Comparison of ENCODE assay signal across 8 mouse cellular contexts in genomic region chr11:21163673-21164072, GRCm38 (mm10).
DNase-seq lines count a peak whose midpoint lies in the region; ATAC-seq lines count a peak whose summit lies in the region.

No protein-coding gene starts in this region.

- no peaks in the 10 kb centered on the region for H3K9me3 ChIP-seq in heart, embryonic 12.5 days (replicated peaks)
- no peaks in the 10 kb centered on the region for H3K9me3 ChIP-seq in neural tube, embryonic 13.5 days
- no peaks in the 10 kb centered on the region for H3K9me3 ChIP-seq in midbrain, embryonic 13.5 days

- H3K36me3 ChIP-seq in heart, embryonic 12.5 days = no peaks in the 10 kb centered on the region
- no peaks in the 10 kb centered on the region for H3K36me3 ChIP-seq in neural tube, embryonic 13.5 days
- H3K36me3 ChIP-seq in midbrain, embryonic 13.5 days = no peaks in the 10 kb centered on the region

- DNase-seq in heart, postnatal 25 days (ENCODE audit: low spot score) = no peak
- DNase-seq in neural tube, embryonic 10.5 days (ENCODE audit: extremely low spot score, low spot score) = no peak
- peak; percentile 84 for DNase-seq in thymus, postnatal 14 days
- DNase-seq in Muller cell, postnatal 12 days (ENCODE audit: inconsistent ontology term) = no peak
- DNase-seq in lung, postnatal 36 days = no peak

- no peak overlapping the region for H3K4me3 ChIP-seq in heart, embryonic 12.5 days
- no peak overlapping the region for H3K4me3 ChIP-seq in neural tube, embryonic 13.5 days
- H3K4me3 ChIP-seq in midbrain, embryonic 13.5 days (replicated peaks) = no peak overlapping the region

- no peak overlapping the region for H3K27ac ChIP-seq in heart, embryonic 12.5 days (ENCODE audit: poor library complexity, severe bottlenecking)
- H3K27ac ChIP-seq in neural tube, embryonic 13.5 days (replicated peaks) = no peak overlapping the region
- no peak overlapping the region for H3K27ac ChIP-seq in midbrain, embryonic 13.5 days

- H3K4me1 ChIP-seq in heart, embryonic 12.5 days (replicated peaks) = peaks cover 12% of the 10 kb centered on the region
- peaks cover 13% of the 10 kb centered on the region for H3K4me1 ChIP-seq in neural tube, embryonic 13.5 days (replicated peaks)
- peaks cover 15% of the 10 kb centered on the region for H3K4me1 ChIP-seq in midbrain, embryonic 13.5 days (replicated peaks)

- H3K4me2 ChIP-seq in heart, embryonic 12.5 days = peak overlapping the region; percentile 47
- no peak overlapping the region for H3K4me2 ChIP-seq in neural tube, embryonic 13.5 days
- peak overlapping the region; percentile 16 for H3K4me2 ChIP-seq in midbrain, embryonic 13.5 days (replicated peaks)

- ATAC-seq in heart, embryonic 12.5 days (ENCODE audit: insufficient number of reproducible peaks, low FRiP score) = no peak
- 0 out of 2 replicates have a peak, but pooled peaks have one; percentile 27 for ATAC-seq in neural tube, embryonic 13.5 days (ENCODE audit: low read depth)
- 0 out of 2 replicates have a peak, but pooled peaks have one; percentile 53 for ATAC-seq in midbrain, embryonic 13.5 days

- no peaks in the 10 kb centered on the region for H3K27me3 ChIP-seq in heart, embryonic 12.5 days (replicated peaks)
- no peaks in the 10 kb centered on the region for H3K27me3 ChIP-seq in neural tube, embryonic 13.5 days
- H3K27me3 ChIP-seq in midbrain, embryonic 13.5 days = no peaks in the 10 kb centered on the region

- 7% methylated on average over 5 of the region's 5 CpGs for WGBS in heart, embryonic 12.5 days
- WGBS in neural tube, embryonic 13.5 days = 7% methylated on average over 5 of the region's 5 CpGs
- whole genome bisulfite sequencing in midbrain, embryonic 13.5 days = 6% methylated on average over 5 of the region's 5 CpGs

- H3K9ac ChIP-seq in heart, embryonic 12.5 days = no peak overlapping the region
- no peak overlapping the region for H3K9ac ChIP-seq in neural tube, embryonic 13.5 days
- no peak overlapping the region for H3K9ac ChIP-seq in midbrain, embryonic 13.5 days (replicated peaks)

- intact Hi-C loops in heart, postnatal 25 days (cut with DNase I) = no loop called here
